Mouse (Mus musculus) MEL (cell line): ENCODE measurements around the gene Glipr2. TPM values are rescaled to one million over a fixed set of nuclear protein-coding genes. Genes with fewer than 3 reads are reported as not detected.

Experiments
- DNase-seq: peaks from one replicate; pipeline ENCODE4 v3.0.0; 2011; ENCODE audit warnings: low read depth, low spot score
- H3K27ac ChIP-seq: 2 replicates; pipeline ENCODE4 v1.5.1; 2012; ENCODE audit warnings: low read depth, mild to moderate bottlenecking, control low read depth, low read length, moderate library complexity; ENCODE audit not compliant: control insufficient read depth
- H3K27me3 ChIP-seq, 2 experiments: fragments of 150-350 bp in 1 of 2; sonication (generic) in 1 of 2; 2 replicates each; pipeline ENCODE4 v1.6.1; 2012; ENCODE audit warnings: low read length in 2 of 2, mild to moderate bottlenecking in 2 of 2, improper control_type of control experiment in 1 of 2, moderate library complexity in 1 of 2; ENCODE audit not compliant: insufficient read depth in 2 of 2, control insufficient read depth in 1 of 2
- H3K36me3 ChIP-seq, 2 experiments: 2 replicates each; pipeline ENCODE4 v1.6.1; 2012 to 2014; ENCODE audit warnings: low read length in 2 of 2, improper control_type of control experiment in 1 of 2, inconsistent platforms in 1 of 2, mild to moderate bottlenecking in 1 of 2; ENCODE audit not compliant: insufficient read depth in 2 of 2, control insufficient read depth in 1 of 2
- H3K4me1 ChIP-seq, 2 experiments: fragments of 150-350 bp in 1 of 2; sonication (generic) in 1 of 2; 2 replicates each; pipeline ENCODE4 v1.6.1; 2012; ENCODE audit warnings: low read length in 2 of 2, improper control_type of control experiment in 1 of 2, mild to moderate bottlenecking in 1 of 2; ENCODE audit not compliant: insufficient read depth in 2 of 2, control insufficient read depth in 1 of 2
- H3K4me3 ChIP-seq, 2 experiments: fragments of 150-350 bp in 1 of 2; sonication (generic) in 1 of 2; 2 replicates each; pipeline ENCODE4 v1.5.1; 2012; ENCODE audit warnings: low read depth in 2 of 2, low read length in 2 of 2, mild to moderate bottlenecking in 2 of 2, moderate library complexity in 2 of 2, control low read depth in 1 of 2, improper control_type of control experiment in 1 of 2; ENCODE audit not compliant: control insufficient read depth in 1 of 2, insufficient read depth in 1 of 2
- H3K79me2 ChIP-seq: 2 replicates; pipeline ENCODE4 v1.6.1; 2012; ENCODE audit warnings: mild to moderate bottlenecking, low read length, moderate library complexity; ENCODE audit not compliant: control insufficient read depth, poor library complexity, insufficient read depth
- H3K9ac ChIP-seq: 2 replicates; pipeline ENCODE4 v1.6.1; 2012; ENCODE audit warnings: low read depth, mild to moderate bottlenecking, control low read depth, low read length, moderate library complexity; ENCODE audit not compliant: control insufficient read depth, poor library complexity, severe bottlenecking
- H3K9me3 ChIP-seq: fragments of 150-350 bp; sonication (generic); replicated peaks from 2 replicates; pipeline ENCODE4 v1.6.1; 2012; ENCODE audit warnings: mild to moderate bottlenecking, low read length, improper control_type of control experiment, moderate library complexity; ENCODE audit not compliant: insufficient read depth
- CHD1 ChIP-seq: IDR thresholded peaks from 2 replicates; pipeline ENCODE4 v1.6.1; 2012; ENCODE audit warnings: low read depth, mild to moderate bottlenecking, inconsistent platforms, low read length, improper control_type of control experiment
- CHD2 ChIP-seq: IDR thresholded peaks from 2 replicates; pipeline ENCODE4 v1.6.1; 2011; ENCODE audit warnings: low read length, improper control_type of control experiment
- CTCF ChIP-seq, 3 experiments: IDR thresholded peaks in 2 of 3; conservative IDR thresholded peaks in 1 of 3; 2 replicates each; pipeline ENCODE4 v1.5.1; 2011 to 2012; ENCODE audit warnings: low read length in 3 of 3, low read depth in 2 of 3, mild to moderate bottlenecking in 2 of 3, improper control_type of control experiment in 1 of 3, inconsistent platforms in 1 of 3, mixed read lengths in 1 of 3, moderate library complexity in 1 of 3; ENCODE audit not compliant: control insufficient read depth in 1 of 3, insufficient read depth in 1 of 3, poor library complexity in 1 of 3, severe bottlenecking in 1 of 3
- E2F4 ChIP-seq: IDR thresholded peaks from 2 replicates; pipeline ENCODE4 v1.6.1; 2011; ENCODE audit warnings: low read depth, low read length, improper control_type of control experiment, borderline replicate concordance
- ELF1 ChIP-seq: IDR thresholded peaks from 2 replicates; pipeline ENCODE4 v1.6.1; 2014; ENCODE audit warnings: low read depth, mild to moderate bottlenecking, inconsistent platforms, low read length, improper control_type of control experiment, moderate library complexity
- EP300 ChIP-seq, 2 experiments: IDR thresholded peaks; 2 replicates each; pipeline ENCODE4 v1.6.1; 2011; ENCODE audit warnings: improper control_type of control experiment in 2 of 2, low read length in 2 of 2, low read depth in 1 of 2, mild to moderate bottlenecking in 1 of 2
- ETS1 ChIP-seq: IDR thresholded peaks from 2 replicates; pipeline ENCODE4 v1.6.1; 2012; ENCODE audit warnings: low read depth, mild to moderate bottlenecking, inconsistent platforms, low read length, improper control_type of control experiment, moderate library complexity
- GABPA ChIP-seq: IDR thresholded peaks from 2 replicates; pipeline ENCODE4 v1.6.1; 2012; ENCODE audit warnings: low read depth, mild to moderate bottlenecking, inconsistent platforms, low read length, improper control_type of control experiment, moderate library complexity
- HCFC1 ChIP-seq: IDR thresholded peaks from 2 replicates; pipeline ENCODE4 v1.6.1; 2012; ENCODE audit warnings: low read depth, mild to moderate bottlenecking, inconsistent platforms, low read length, improper control_type of control experiment, moderate library complexity
- JUND ChIP-seq: IDR thresholded peaks from 2 replicates; pipeline ENCODE4 v1.6.1; 2011; ENCODE audit warnings: low read depth, mild to moderate bottlenecking, improper control_type of control experiment, low read length
- MAX ChIP-seq: IDR thresholded peaks from 2 replicates; pipeline ENCODE4 v1.6.1; 2011; ENCODE audit warnings: low read length, improper control_type of control experiment
- MAZ ChIP-seq: IDR thresholded peaks from 2 replicates; pipeline ENCODE4 v1.6.1; 2012; ENCODE audit warnings: low read depth, mild to moderate bottlenecking, inconsistent platforms, low read length, improper control_type of control experiment
- MYC ChIP-seq: IDR thresholded peaks from 2 replicates; pipeline ENCODE4 v1.6.1; 2011; ENCODE audit warnings: low read depth, mild to moderate bottlenecking, low read length, improper control_type of control experiment, moderate library complexity
- NELFE ChIP-seq: IDR thresholded peaks from 2 replicates; pipeline ENCODE4 v1.6.1; 2011; ENCODE audit warnings: low read depth, low read length, improper control_type of control experiment
- POLR2A ChIP-seq, 2 experiments: IDR thresholded peaks; 2 replicates each; pipeline ENCODE4 v1.6.1; 2011 to 2012; ENCODE audit warnings: low read length in 2 of 2, mild to moderate bottlenecking in 2 of 2, control low read depth in 1 of 2, improper control_type of control experiment in 1 of 2, low read depth in 1 of 2, moderate library complexity in 1 of 2; ENCODE audit not compliant: control insufficient read depth in 1 of 2, insufficient read depth in 1 of 2, poor library complexity in 1 of 2
- POLR2AphosphoS5 ChIP-seq: IDR thresholded peaks from 2 replicates; pipeline ENCODE4 v1.6.1; 2012; ENCODE audit warnings: low read depth, borderline replicate concordance, mild to moderate bottlenecking, inconsistent platforms, low read length, moderate library complexity, mixed read lengths
- RAD21 ChIP-seq: IDR thresholded peaks from 2 replicates; pipeline ENCODE4 v1.6.1; 2011; ENCODE audit warnings: mild to moderate bottlenecking, low read depth, low read length, improper control_type of control experiment
- RCOR1 ChIP-seq: IDR thresholded peaks from 2 replicates; pipeline ENCODE4 v1.6.1; 2012; ENCODE audit warnings: low read depth, mild to moderate bottlenecking, inconsistent platforms, low read length, improper control_type of control experiment
- SMC3 ChIP-seq: IDR thresholded peaks from 2 replicates; pipeline ENCODE4 v1.6.1; 2011; ENCODE audit warnings: low read depth, low read length, improper control_type of control experiment
- TBP ChIP-seq: IDR thresholded peaks from 2 replicates; pipeline ENCODE4 v1.8.0; 2011; ENCODE audit warnings: low read depth, low read length, improper control_type of control experiment
- USF1 ChIP-seq: IDR thresholded peaks from 2 replicates; pipeline ENCODE4 v1.6.1; 2014; ENCODE audit warnings: low read depth, mild to moderate bottlenecking, inconsistent platforms, low read length, improper control_type of control experiment, moderate library complexity
- USF2 ChIP-seq, 2 experiments: IDR thresholded peaks; 2 replicates each; pipeline ENCODE4 v1.6.1; 2011 to 2012; ENCODE audit warnings: improper control_type of control experiment in 2 of 2, low read length in 2 of 2, borderline replicate concordance in 1 of 2, inconsistent platforms in 1 of 2, low read depth in 1 of 2, mild to moderate bottlenecking in 1 of 2; ENCODE audit not compliant: insufficient read depth in 1 of 2
- ZMIZ1 ChIP-seq: IDR thresholded peaks from 2 replicates; pipeline ENCODE4 v1.6.1; 2012; ENCODE audit warnings: low read depth, mild to moderate bottlenecking, inconsistent platforms, low read length, improper control_type of control experiment, moderate library complexity
- ZNF384 ChIP-seq: IDR thresholded peaks from 2 replicates; pipeline ENCODE4 v1.6.1; 2012; ENCODE audit warnings: low read depth, mild to moderate bottlenecking, inconsistent platforms, low read length, improper control_type of control experiment
- polyA plus RNA-seq, 2 experiments: library from polyadenylated mRNA; stranded (reverse) in 1 of 2; unstranded in 1 of 2; fragments of >175 nt in 1 of 2; fragments of >200 nt in 1 of 2; gene quantifications; 2 replicates each; pipeline versions ENCODE4 v1.2.1 to v1.2.4; 2012; ENCODE audit warnings: low replicate concordance in 2 of 2, low read depth in 1 of 2; ENCODE audit not compliant: insufficient read length in 2 of 2, insufficient read depth in 1 of 2, missing spikeins in 1 of 2
- total RNA-seq: library from RNA; depleted of rRNA; stranded (reverse); fragments of 300-350 nt; gene quantifications from 2 replicates; pipeline ENCODE4 v1.2.3, GENCODE M21; 2012

The Glipr2 gene
- total and polyA plus RNA-seq, 3 experiments: 22.8 to 25.0 TPM; not detected in 1

DNA sequence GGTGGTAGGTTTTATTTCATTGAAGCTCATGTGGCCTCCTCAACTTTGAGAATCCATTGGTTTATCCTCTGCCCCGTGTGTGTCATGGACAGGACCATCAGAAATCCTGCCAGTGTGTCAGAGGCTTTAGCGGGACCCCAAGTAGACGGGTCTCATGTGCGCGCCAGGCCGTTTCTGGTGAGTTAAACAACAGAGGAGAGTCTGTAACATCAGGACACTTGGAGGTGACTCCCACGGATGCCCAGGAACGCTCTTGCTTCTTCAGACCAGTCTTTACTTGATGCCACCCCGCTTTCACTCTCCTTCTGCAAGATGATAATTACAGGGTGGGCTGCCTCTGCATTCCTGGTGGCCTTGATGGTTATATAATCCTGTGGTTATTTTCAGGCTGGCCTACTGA, 66.5 kb downstream of the Glipr2 start:
- no peaks in the 10 kb centered on the region for H3K9me3 ChIP-seq
- H3K4me1 ChIP-seq: no peaks in the 10 kb centered on the region
- H3K4me3 ChIP-seq: no peak overlapping the region
- no peaks in the 10 kb centered on the region for H3K27me3 ChIP-seq
- peaks cover 0 to 48% of the 10 kb centered on the region in 2 experiments; a peak in 2 of 4 replicates for H3K36me3 ChIP-seq
- no peak overlapping the region for H3K27ac ChIP-seq
- TF ChIP-seq USF2 (IDR thresholded peaks at IDR 0.05; ENCODE audit: borderline replicate concordance in 1 of 2, insufficient read depth in 1 of 2, low read depth in 1 of 2, low read length in 2 of 2) (no peak), MAX (no peak), RAD21 (no peak)
- no peak for DNase-seq
- H3K79me2 ChIP-seq: peaks cover 28% of the 10 kb centered on the region
- no peak overlapping the region for H3K9ac ChIP-seq

DNA sequence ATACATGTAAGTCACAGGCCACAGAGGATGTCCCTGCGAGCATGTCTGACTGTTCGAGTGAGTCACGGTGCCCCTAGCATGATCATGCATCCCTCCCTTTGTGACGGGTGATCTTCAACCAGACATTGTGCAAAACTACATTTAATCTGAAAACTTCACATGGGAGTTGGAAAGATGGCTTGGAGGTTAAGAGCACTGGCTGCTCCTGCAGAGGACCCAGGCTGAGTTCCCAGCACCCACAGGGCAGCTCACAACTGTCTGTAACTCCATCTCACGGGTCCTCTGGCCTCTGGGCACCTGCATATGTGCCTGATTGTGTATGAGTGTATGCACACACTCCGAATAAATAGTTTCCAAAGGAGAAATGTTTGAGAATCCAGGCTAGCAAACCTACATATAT, 67.0 kb downstream of the Glipr2 start:
- Histone ChIP-seq H3K9ac (no peak overlapping the region), H3K4me3 (no peak overlapping the region), H3K9me3 (no peaks in the 10 kb centered on the region), H3K4me1 (no peaks in the 10 kb centered on the region), H3K36me3 (peaks cover 0 to 45% of the 10 kb centered on the region in 2 experiments; a peak in 2 of 4 replicates), H3K79me2 (peaks cover 23% of the 10 kb centered on the region), H3K27me3 (no peaks in the 10 kb centered on the region), H3K27ac (no peak overlapping the region)
- DNase-seq: no peak
- TF ChIP-seq MAZ (no peak), NELFE (no peak), MYC (no peak), ZNF384 (no peak), SMC3 (no peak), RAD21 (no peak), USF1 (no peak), GABPA (no peak), POLR2AphosphoS5 (no peak), ELF1 (no peak), ETS1 (no peak), JUND (no peak)

DNA sequence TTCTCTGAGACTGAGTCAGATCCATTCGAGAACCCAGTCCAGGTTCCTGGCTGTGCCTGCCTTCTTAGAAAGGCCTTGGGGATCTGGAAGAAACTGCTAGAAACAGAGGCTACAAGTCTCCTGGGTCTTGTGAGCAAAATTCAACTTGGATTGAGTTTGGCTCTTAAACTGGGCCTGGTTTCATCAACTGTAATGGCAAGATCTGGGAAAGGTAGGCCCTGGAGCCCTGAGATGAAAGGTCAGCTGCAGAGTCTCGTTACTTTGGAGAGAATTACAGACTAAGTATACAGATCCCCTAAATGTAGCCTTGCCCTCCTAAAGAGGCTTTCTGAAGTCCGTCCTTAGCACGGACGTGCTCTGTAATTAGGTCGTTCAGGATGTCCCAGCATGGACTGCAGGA, 68.4 kb downstream of the Glipr2 start:
- no peak overlapping the region for H3K27ac ChIP-seq
- peaks cover 0 to 38% of the 10 kb centered on the region in 2 experiments; a peak in 2 of 4 replicates for H3K36me3 ChIP-seq
- no peak for DNase-seq
- no peaks in the 10 kb centered on the region for H3K27me3 ChIP-seq
- H3K9me3 ChIP-seq: no peaks in the 10 kb centered on the region
- H3K79me2 ChIP-seq: peaks cover 13% of the 10 kb centered on the region
- H3K4me1 ChIP-seq: no peaks in the 10 kb centered on the region
- no peak overlapping the region for H3K4me3 ChIP-seq
- TF ChIP-seq CHD1 (no peak), TBP (no peak), SMC3 (no peak), EP300 (IDR thresholded peaks at IDR 0.05; ENCODE audit: low read depth in 1 of 2, low read length in 2 of 2) (no peak), MAZ (no peak), MYC (no peak), POLR2A (IDR thresholded peaks at IDR 0.05; ENCODE audit: control insufficient read depth in 1 of 2, insufficient read depth in 1 of 2, low read depth in 1 of 2, low read length in 2 of 2, poor library complexity in 1 of 2) (no peak), CHD2 (no peak), E2F4 (no peak), CTCF (IDR thresholded peaks at IDR 0.05 in 2 of 3, conservative IDR thresholded peaks at IDR 0.05 in 1 of 3; ENCODE audit: control insufficient read depth in 1 of 3, insufficient read depth in 1 of 3, low read depth in 2 of 3, low read length in 3 of 3, poor library complexity in 1 of 3, severe bottlenecking in 1 of 3) (no peak), ZMIZ1 (no peak), JUND (no peak), RCOR1 (no peak), HCFC1 (no peak), RAD21 (no peak)
- no peak overlapping the region for H3K9ac ChIP-seq
